Mouse (Mus musculus): ENCODE results near the gene Chml.

- no peak for TF ChIP-seq CTCF (IDR thresholded peaks at IDR 0.05; ENCODE audit: low read depth)
- no peak for TF ChIP-seq EP300 (IDR thresholded peaks at IDR 0.05; ENCODE audit: low read depth)
Observed at GRCm38 (mm10) chr1:175646952-175647351, 45.7 kb downstream of the Chml start.
